Mouse (Mus musculus) retina, adult 2 months (tissue): ENCODE data around the gene Dek.

ENCODE experiments used
- DNase-seq: peaks from one replicate; pipeline ENCODE4 v3.0.0-alpha.2; 2012; ENCODE audit warnings: low read depth, low spot score

Gene Dek

GRCm38 (mm10) chr13:47105711-47106579 is at the start of gene Dek:
TSS of gene Dek (minus strand) at chr13:47106201.
- DNase-seq = peak; percentile 69

GRCm38 (mm10) chr13:47154866-47155265 is 48.9 kb upstream of the Dek start:
- peak; percentile 40 for DNase-seq

- no peak for DNase-seq
Observed at GRCm38 (mm10) chr13:47153206-47153605, 47.2 kb upstream of the Dek start.

GRCm38 (mm10) chr13:47152390-47152789 is 46.4 kb upstream of the Dek start:
- DNase-seq = peak; percentile 73

- no peak for DNase-seq
Observed at GRCm38 (mm10) chr13:47151060-47151459, 45.1 kb upstream of the Dek start.

GRCm38 (mm10) chr13:47149993-47150392 is 44.0 kb upstream of the Dek start:
- no peak for DNase-seq

- no peak for DNase-seq
Observed at GRCm38 (mm10) chr13:47148573-47148972, 42.6 kb upstream of the Dek start.

GRCm38 (mm10) chr13:47146388-47146787 is 40.4 kb upstream of the Dek start:
- no peak for DNase-seq

- no peak for DNase-seq
Observed at GRCm38 (mm10) chr13:47145939-47146338, 39.9 kb upstream of the Dek start.

- no peak for DNase-seq
Observed at GRCm38 (mm10) chr13:47142764-47143163, 36.8 kb upstream of the Dek start.

GRCm38 (mm10) chr13:47135741-47136140 is 29.7 kb upstream of the Dek start:
- DNase-seq = no peak

GRCm38 (mm10) chr13:47134836-47135235 is 28.8 kb upstream of the Dek start:
- DNase-seq = no peak

- DNase-seq = no peak
Observed at GRCm38 (mm10) chr13:47133058-47133457, 27.1 kb upstream of the Dek start.

GRCm38 (mm10) chr13:47129090-47129489 is 23.1 kb upstream of the Dek start:
- no peak for DNase-seq

- DNase-seq = no peak
Observed at GRCm38 (mm10) chr13:47125595-47125994, 19.6 kb upstream of the Dek start.

- no peak for DNase-seq
Observed at GRCm38 (mm10) chr13:47124986-47125385, 19.0 kb upstream of the Dek start.

- no peak for DNase-seq
Observed at GRCm38 (mm10) chr13:47124449-47124848, 18.4 kb upstream of the Dek start.

GRCm38 (mm10) chr13:47122537-47123430 is 16.8 kb upstream of the Dek start, which contains the start of gene Rnf144b:
TSS of gene Rnf144b (plus strand) at chr13:47122656.
- peak; percentile 44 for DNase-seq

- DNase-seq = peak; percentile 49
Observed at GRCm38 (mm10) chr13:47121333-47121889, 15.4 kb upstream of the Dek start.

GRCm38 (mm10) chr13:47116000-47116399 is 10.0 kb upstream of the Dek start:
- no peak for DNase-seq

- DNase-seq = no peak
Observed at GRCm38 (mm10) chr13:47112924-47113323, 6.9 kb upstream of the Dek start.

GRCm38 (mm10) chr13:47112056-47112455 is 6.1 kb upstream of the Dek start:
- DNase-seq = no peak
